Mouse (Mus musculus) inflammation-experienced regulatory T-cells, adult 6 months (primary cell): ENCODE measurements around the gene Negr1. TPM values are rescaled to one million over a fixed set of nuclear protein-coding genes. Genes with fewer than 3 reads are reported as not detected.

Source experiments
- ATAC-seq: one replicate; pipeline ENCODE4 v1.8.0; 2017
- polyA plus RNA-seq, 3 experiments: library from polyadenylated mRNA; unstranded; fragments of 100-300 nt; shearing (Covaris generic); gene quantifications; one replicate each; pipeline ENCODE4 v1.2.1; 2017

The Negr1 gene
- polyA plus RNA-seq, 3 experiments from 2014 or later, result not detected

DNA sequence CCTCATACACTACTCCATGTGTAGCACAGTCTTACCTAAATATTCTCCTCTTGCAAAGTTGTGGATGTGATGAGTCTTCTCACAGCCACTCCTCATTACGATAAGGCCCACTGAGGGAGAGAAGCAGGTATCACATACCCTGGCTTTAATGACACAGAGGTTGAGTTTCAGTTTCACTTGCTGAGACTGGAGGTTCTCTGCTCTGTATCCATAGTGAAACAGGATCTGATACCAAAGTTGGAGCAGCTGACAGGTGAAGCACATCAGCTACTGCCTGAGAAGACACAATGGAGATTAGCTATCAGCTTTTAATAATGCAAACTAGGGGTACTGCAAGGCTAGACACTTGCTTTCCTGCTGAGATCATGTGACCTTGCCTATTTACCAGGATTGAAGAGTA, 137.1 kb downstream of the Negr1 start:
- no peak for ATAC-seq

DNA sequence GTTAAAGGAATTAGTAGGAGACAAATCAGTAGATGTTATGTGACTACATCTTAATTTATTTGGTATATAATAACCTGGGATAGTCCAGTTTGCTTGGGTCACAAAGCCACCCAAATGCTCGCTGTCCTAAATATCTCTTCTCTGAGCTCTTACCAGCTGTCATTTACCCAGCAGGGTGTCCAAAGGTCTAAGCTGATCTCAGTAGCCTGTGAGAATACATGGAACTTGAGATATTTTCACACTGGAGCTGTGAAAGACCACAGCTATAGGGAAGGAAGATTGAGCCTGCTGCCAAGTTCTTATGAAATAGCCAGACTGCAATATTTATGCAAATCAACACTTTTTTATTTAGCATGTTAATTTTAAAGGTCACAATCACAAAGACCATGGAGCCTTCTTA, 141.6 kb downstream of the Negr1 start:
- no peak for ATAC-seq

DNA sequence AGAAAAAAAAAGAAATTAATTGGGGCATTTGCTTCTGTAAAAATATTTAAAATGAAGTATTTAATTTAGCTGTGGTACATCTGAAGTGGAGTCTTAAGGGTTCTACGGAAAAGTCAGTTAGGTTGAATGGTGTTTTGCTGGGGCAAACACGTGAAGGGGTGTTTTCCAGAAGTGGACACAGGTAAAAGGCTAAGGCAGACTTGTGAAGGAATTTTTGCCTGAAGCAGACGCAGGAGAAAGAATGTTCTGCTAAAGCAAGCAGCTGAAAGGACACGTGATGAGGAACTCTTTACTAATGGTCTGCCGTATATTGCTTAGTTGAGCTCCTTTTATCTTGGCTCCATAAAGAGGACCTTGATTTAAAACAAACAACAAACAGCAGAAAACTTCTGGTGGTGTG, 148.6 kb downstream of the Negr1 start:
- ATAC-seq, result no peak

DNA sequence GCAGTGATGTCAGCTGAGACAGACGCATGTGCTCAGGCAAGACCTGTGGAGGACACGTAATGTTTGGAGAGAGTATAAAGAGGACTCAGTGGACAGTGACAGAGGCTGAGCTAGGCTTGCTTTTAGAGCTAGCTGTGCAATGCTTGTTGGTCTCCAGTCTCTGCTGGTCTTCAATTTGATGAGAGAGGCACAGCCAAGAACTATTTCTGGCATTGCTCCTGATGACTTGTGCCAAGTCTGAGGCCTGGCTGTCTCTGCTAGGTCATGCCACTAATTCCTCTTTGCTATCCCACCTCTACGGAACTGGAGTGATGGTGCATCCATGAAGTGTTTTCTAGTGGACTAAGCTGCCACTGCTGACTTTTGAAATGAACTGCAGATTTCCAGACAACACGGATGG, 149.1 kb downstream of the Negr1 start:
- ATAC-seq, result no peak

DNA sequence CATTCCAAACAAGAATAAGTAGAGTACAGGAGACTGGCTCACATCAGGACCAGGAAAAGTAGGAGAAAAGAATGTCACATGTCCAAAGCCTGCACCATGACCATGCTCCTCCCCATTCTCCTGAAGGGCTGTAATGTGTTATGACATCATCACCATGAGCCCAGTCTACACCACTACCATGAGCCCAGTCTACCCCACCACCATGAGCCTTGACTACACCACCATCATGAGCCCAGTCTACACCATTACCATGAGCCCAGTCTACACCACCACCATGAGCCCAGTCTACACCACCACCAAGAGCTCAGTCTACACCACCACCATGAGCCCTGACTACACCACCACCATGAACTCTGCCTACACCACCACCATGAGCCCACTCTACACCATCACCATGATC, 174.7 kb downstream of the Negr1 start:
- no peak for ATAC-seq

DNA sequence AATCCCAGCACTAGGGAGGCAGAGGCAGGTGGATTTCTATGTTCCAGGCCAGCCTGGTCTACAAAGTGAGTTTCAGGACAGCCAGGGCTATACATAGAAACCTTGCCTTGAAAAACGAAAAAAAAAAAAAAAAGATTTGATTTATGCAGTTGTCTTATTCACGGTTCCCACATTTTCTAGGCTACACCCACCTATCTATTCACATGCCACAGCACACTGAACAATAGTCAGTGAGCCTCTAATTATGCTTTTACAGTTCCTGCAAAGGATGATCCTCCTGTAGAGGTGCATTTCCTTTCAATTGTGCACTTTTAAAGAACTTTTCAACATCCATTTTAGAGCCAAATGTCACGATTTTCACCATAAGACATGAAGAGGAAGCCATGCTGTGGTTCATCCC, 177.9 kb downstream of the Negr1 start:
- ATAC-seq, result no peak

DNA sequence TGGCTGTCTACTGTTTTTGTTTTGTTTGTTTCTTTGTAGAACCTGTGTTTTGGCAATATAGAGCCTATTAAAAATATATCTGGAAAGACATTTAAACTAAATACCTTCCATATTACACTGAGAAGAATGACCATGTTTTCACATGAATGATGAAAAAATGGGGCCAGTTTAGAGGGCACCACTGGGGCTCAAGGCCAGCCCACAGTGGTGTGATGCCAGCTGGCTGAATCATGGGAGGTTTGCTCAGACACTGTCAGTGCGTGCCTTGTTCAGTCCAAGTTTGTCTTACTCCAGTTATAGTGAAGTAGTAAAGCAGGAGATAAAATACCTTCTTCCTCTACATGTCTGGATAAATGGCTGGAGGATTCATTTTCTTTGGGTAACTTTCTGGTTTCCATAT, 181.7 kb downstream of the Negr1 start:
- ATAC-seq, result no peak

DNA sequence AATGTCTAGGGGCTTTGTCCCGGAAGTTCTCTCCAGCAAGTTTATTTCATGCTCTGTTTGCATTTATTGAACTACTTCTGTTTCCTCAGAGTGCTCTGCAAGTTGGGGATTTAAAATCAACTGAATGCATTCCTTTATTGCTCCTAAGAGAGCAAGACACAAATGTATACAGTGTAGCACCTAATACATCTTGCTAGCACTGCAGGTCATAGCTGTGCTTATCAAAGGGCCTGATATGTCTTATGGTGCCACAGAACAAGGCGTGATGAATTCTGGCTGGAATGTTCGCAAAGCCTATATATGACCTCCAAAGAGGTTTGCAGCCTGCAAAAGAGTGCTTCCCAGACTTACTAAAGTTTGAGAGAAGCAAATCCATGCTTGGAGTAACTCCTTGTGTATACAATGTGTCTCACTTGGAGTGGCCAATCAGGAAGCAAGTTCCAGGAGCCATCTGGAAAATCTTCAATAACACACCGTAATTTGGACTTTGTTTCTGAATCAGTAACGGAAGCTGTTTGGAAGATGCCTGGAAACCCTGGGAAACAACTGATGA, 183.7 kb downstream of the Negr1 start:
- no peak for ATAC-seq

DNA sequence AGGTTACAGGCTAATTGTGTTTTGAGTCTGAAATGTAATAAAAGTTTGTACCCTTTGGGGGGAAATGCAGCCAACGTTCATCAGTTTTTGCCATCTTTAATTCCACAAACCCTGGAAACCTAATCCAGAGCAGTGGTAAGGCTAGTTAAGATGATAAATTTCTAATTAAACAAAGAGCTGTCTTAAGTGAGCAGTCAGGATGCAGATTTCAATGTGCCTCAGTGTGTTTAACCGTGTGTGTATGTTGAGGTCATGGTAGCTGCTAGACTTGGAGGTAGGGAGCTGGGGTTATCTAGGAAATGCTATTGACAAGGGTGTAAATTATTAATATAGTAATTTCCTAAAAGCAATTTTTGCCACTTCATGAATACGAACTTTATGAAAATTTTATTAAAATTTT, 185.9 kb downstream of the Negr1 start:
- ATAC-seq, result no peak

DNA sequence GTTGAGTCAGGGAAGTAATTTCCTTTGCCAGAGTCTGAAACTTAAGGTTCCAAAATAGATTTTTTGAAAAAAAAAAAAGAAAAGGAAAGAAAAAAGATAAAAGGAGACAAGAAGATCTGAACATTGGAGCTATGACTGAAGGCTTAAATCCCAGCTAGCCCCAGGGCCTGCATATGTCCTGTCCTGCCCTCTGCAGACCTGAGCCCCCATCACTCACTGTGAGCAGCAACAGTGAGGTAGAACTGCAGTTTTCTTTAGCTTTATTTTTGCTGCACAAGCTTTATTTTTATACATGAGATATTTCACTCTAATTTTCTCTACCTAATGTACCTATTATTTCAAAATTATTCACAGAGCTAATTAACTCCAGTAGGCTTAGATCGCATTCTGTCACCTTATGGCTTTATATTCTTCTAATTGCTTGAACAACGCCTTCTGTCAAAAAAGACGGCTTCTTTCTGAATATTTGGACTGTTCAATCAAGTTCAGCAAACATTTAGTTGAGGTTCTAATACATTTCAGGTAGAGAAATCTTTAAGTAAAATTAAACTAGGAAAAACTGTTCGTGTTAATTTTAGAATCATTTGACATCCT, 192.3 kb downstream of the Negr1 start:
- no peak for ATAC-seq

DNA sequence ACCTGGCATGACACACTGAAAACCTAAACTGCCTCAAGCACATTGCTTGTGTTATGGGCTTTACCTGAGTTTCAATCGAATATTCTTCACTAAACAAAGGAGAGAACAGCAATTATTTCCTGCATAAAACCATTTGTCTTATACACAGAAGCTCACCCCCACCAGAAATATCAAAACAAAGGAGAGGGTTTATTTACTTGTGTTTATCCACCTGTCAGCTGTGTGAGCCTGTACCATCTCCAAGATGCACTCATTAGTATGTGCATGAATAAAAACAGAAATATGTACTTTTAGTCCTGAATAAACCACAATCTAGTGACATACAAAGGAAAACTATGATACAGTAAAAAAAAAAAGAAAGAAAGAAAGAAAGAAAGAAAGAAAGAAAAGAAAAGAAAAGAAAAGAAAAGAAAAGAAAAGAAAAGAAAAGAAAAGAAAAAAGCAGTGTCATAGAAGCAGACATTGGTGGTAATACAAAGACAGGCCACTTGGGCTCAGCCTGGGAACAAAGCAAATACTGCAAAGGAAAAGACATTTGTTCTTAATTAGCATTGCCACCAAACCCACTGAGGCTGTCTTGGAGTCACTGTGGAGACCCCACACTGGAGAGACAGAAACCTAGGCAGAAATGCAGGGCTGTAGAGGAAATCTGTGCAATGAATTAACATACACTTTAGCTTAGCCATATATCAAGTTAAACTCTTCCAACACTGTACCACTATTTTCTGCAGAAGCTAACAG, 193.4 kb downstream of the Negr1 start:
- ATAC-seq, result no peak

DNA sequence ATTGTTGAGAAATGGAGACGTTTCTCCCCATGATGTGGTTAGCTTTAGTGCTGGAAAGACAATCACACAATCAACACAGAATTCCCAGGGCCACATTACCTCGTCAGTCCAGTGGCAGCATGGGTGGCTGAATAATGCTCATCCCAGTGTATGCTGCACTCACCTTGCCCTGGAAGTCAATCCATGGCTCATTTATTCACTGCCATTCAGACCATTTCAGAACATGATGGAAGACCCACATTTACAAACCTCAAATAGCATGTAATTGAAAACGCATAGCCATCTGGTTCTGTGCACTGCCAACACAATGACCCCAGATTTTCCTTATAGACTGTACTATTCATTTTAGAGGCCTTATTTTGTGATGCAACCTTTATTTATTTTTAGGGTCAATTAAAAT, 203.4 kb downstream of the Negr1 start:
- no peak for ATAC-seq

DNA sequence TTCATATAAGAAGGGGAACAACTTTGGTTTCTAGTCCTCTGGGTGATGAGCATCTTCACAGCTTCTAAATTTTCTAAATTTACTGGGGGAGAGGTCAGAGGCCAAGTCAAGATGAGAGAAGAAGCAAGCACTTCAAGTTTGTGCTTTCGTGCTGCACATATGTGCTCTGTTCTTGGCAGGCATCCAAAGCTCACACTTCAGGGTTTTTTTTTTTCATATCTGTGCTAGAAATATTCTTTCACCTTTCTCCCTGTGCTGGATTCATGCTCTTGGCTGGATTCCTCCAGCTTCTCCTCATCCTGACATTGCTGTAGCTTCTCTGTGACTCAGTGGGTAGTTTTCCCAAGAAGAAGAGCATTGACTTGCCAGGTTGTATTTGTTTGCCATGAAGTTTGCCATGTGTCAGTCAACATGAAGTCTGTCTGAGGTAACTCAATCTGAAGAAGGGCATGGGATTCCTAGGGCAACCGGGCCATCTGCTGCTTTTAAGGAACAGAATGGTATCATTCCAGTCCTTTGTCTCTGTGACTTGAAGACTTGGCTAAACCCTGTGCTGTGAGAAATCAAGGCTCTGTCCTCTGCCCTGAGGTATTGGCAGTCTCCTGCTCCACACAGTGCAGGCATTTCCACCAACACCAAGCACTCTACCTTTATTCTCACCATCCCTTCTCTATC, 204.7 kb downstream of the Negr1 start:
- no peak for ATAC-seq

DNA sequence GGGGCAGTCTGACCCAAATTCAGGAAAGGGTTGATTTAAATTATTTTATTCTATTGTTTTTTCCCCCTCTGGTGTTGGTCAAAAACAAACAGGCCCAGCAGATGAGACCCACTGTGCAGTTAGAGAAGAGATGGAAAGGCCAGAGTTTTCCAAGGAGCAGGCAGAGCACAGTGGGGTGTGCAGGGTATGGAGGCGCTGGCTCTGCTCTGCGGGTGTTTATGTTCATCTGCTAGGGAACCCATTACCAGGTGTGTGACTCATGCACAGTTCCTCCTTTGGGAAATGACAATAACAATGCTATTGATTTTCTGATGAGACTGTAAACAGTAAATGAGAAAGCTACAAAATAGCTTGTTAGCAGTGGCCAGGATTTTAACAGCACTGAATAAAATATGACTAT, 210.0 kb downstream of the Negr1 start:
- no peak for ATAC-seq

DNA sequence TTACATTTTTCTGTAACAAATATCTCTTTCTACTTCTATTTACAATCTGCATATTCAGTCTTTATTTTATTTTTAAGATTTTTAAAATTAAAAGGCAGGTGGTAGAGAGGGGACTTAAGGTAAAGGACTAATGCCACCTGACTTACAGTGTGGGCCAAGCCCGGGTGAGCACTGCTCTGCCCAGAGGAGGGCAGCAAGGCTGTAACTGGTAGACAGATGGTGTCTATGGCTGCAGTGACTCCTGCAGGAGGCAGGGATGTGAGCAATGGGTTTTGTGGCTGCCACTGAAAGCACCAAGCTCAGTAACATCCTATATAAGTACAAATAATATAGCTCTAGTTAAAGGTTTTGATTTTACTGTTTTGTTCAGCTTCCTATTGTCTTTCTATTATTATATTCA, 210.5 kb downstream of the Negr1 start:
- no peak for ATAC-seq

DNA sequence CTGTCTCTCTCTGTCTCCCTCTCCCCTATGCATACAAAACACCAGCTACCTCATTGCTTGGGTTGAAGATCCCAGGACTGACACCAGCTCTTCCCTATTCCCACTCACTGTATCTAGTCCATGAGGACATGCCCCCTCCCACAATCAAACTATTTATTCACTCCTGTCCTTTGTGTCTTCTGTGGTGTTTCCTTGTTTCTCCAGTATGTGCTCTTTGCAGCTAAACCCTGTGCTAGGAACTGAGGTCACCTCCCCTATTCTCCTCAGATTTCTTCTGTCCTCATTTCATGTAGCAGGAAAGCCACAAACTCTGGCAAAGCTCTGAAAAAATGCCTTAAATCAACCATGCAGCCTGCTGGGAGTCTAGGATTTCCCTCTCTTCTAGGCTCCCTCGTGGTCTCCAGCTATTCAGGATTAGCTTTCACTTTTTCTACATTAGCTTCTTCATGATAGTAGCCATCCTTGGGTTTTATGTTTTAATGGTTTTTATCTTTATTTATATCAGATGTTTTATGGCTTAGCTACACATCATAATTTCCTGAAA, 222.8 kb downstream of the Negr1 start:
- no peak for ATAC-seq

DNA sequence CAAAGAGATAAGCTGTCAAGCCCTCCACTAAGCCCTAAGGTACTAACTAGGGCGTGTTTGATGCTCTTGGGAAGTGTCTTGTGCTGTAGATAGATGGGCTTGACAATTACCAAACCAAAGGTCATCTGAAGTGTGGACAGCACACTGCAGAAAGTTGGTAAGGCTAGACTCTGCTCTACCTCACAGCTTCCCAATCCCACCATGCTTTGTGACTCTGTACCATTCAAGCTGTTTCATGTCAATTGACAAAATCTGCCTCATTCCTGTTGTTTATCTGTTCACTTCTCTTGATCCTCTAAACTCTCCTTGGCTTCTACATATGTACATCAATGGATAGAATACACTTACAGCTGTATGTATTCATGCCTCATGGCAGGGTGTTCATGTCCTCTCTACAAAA, 224.8 kb downstream of the Negr1 start:
- ATAC-seq, result no peak

DNA sequence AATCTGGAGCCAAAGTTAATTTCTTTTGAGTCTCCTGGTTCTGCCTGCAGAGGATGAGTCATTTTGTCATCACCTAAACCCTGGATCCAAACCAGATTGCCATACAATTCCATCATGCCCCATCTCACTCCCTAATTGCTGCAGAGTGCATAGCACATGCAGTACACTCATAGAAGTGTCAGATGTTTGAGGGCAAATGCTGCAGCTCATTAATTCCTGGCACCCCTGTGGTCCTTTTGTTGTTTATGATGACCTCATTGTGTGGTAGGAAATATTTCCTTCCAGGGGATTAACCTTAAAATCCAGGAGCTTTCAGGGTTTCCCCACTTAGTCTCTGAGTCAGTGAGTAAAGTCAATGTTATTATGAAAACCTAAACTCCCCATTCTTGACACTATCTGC, 229.6 kb downstream of the Negr1 start:
- no peak for ATAC-seq

DNA sequence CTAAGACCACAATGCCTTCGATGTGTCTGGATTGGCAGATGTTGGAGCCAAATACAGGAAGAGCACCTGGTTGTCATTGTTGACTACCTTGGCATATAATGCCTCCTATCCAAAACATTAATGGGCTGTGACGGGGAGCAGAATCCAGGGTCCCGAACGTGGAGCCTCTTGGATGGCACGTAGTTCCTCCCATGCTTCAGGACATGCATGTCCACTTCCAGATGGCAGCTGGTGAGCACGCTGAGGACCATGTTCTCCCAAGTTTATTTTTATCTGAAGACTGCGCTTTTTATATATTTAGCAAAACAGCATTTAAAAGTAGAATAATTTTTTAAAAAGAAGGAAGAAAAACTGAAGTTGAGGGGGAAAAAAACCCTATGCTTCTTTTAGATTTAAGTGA, 231.1 kb downstream of the Negr1 start:
- no peak for ATAC-seq

DNA sequence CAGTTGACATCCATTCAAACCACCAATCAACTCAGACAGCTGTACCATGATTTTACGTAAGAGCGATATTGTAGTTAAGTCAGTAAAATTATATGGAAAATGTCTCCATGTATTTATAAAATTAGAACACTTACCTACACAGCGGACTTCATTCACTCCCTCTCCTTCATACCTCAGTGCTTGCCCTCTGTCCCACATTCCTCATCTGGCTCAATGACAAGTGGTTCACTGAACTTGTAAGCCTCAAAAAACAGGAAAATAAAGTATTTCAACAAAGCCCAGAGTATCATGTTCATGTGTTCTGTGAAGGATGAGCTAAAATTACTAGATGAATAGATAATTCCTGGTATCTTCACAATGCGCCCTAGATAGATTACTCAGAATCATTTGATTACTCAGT, 232.5 kb downstream of the Negr1 start:
- ATAC-seq, result no peak

DNA sequence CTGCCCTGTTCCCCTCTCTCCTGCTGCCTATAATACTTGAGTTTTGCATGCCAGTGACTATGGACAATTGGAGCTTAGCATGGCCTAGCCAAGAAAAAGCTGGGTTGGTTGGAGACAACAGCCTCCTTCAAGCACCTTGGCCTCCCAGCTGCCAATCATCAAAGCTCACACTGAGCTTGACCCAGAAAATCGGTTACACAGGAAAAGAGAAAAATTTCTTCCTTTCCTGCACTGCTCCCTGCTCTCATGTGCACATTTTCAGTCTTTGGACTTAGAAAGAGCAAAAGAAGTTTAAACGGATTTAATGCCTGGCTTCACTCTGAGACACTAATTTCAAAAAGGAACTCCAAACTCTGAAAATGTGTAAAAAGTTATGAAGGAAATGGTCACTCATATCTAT, 233.0 kb downstream of the Negr1 start:
- no peak for ATAC-seq

DNA sequence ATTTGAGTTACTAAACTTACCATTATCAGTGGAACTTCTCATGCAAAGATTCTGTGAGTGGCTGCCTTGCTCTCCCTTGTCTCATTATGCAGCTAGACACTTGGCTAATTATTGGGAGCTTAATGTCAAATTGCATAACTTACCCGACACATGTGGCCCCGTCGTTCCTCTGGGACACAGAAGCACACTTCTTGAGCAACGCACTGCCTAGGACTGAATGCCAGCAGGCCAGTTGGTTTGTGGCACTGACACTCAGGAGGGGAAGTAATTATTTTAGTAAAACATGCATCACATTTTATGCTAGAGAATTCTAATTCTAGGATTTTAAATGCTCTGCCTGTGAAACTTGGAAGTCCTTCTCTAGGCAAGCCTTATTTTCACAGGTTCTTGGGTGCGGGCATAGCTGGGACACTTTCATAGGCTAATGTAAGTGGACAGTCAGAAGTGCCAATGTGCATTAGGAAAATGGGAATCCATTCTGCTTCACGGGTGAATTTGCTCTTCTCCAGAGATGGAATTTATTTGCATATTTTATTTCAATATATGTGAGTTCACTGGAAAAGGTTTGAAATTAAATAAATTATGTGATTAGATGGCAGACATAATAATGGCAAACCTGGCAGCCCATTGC, 234.6 kb downstream of the Negr1 start:
- no peak for ATAC-seq

DNA sequence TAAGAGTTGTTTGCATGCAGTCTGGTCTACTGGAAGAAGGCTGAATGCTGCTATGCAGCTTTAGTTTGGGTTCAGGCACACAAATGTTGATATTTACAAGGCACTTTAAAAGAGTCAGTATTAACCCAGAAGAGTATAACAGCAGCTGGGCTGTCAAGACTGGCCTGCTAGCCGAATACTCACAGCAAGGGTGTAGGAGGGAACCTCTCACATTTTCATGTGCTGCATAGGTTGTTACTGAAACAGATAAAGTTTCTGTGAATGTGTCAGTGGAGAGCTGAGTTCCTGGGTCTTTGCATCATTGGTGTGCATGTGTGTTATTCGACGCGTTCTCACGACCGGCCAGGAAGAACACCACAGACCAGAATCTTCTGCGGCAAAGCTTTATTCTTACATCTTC, 237.6 kb downstream of the Negr1 start:
- no peak for ATAC-seq
